ENCODE assay signal across 9 mouse cellular contexts in the genomic region with DNA sequence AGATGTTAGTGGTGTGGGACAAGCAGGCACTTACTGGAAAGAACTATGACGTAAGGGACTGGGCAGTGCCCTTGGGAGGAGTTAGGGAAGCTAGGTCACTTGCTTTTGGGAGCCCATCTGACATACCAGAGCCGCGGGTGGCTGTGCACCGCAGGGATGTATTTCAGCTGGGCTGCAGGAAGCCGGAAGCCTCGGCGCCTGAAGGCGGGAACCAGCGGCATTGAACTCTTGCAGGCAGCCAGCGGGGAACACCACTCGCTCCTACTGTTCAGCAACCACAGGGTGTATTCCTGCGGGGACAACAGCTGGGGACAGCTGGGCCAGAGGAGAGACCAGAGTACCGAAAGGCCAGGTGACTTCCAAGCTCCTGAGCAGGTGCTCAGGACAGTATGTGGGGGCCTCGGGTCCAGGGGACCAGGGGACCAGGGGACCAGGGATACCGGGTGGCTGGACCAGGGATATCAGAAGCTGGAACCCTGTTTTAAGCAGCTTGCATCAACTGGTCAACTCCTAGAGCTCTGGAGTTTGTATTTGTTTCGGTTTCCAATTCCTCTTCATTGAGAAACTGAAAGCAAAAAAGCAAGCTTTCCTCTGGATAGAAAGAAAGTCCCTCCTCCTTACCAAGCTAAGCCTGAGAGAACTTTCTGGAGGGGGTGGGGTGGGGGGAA. TPM values are rescaled to one million over a fixed set of nuclear protein-coding genes. Genes with fewer than 3 reads are reported as not detected.
DNase-seq lines count a peak whose midpoint lies in the region; ATAC-seq lines count a peak whose summit lies in the region.
"Had no signal": no experiment of that assay in that cellular context is flagged by ENCODE, and none has a peak within 500 bp of the region (broad histone marks: within the 10 kb centered on the region; RNA-seq: fewer than 3 reads in every experiment).

A gene (plus strand): TSS at position 120 of the 668 bp plus-strand sequence.

- no peaks in the 10 kb centered on the region for H3K9me3 ChIP-seq in embryonic facial prominence, embryonic 11.5 days (replicated peaks; ENCODE audit: control insufficient read depth, low read length)
- H3K9me3 ChIP-seq in limb, embryonic 13.5 days: no peaks in the 10 kb centered on the region
- H3K9me3 ChIP-seq in midbrain, embryonic 15.5 days: no peaks in the 10 kb centered on the region
- H3K9me3 ChIP-seq: G1E had no signal

- H3K27me3 ChIP-seq in embryonic facial prominence, embryonic 11.5 days (ENCODE audit: control insufficient read depth, insufficient read depth, low read length): no peaks in the 10 kb centered on the region
- H3K27me3 ChIP-seq in limb, embryonic 13.5 days: no peaks in the 10 kb centered on the region
- H3K27me3 ChIP-seq in midbrain, embryonic 15.5 days (replicated peaks): no peaks in the 10 kb centered on the region

- H3K4me3 ChIP-seq in embryonic facial prominence, embryonic 11.5 days (ENCODE audit: low read depth, low read length): peak within 1 kb of the TSS; percentile 38
- H3K4me3 ChIP-seq in limb, embryonic 13.5 days: peak within 1 kb of the TSS; percentile 55
- peak within 1 kb of the TSS; percentile 32 for H3K4me3 ChIP-seq in midbrain, embryonic 15.5 days

- peak; percentile 60 to 66 for DNase-seq in urinary bladder, adult 18-20 months (ENCODE audit: low spot score in 2 of 2)
- no peak for DNase-seq in urinary bladder, postnatal 10 days (ENCODE audit: low spot score)
- DNase-seq in embryonic facial prominence, embryonic 11.5 days (ENCODE audit: low spot score): peak; percentile 69
- peak; percentile 99 for DNase-seq in heart, adult 11 months
- peak; percentile 75 for DNase-seq in kidney, adult 18-20 months
- peak; percentile 73 to 74 for DNase-seq in spleen, postnatal 10 days (ENCODE audit: low spot score in 2 of 2)

- H3K27ac ChIP-seq in embryonic facial prominence, embryonic 11.5 days (replicated peaks; ENCODE audit: low read depth, low read length): no peak within 1 kb of the TSS
- H3K27ac ChIP-seq in limb, embryonic 13.5 days: peak within 1 kb of the TSS; percentile 67; the same call in 1 of the 2 replicates
- H3K27ac ChIP-seq in midbrain, embryonic 15.5 days: no peak within 1 kb of the TSS

- ATAC-seq in embryonic facial prominence, embryonic 11.5 days (replicated peaks; ENCODE audit: insufficient number of reproducible peaks, low FRiP score, low TSS enrichment, low read depth): peak; percentile 70
- ATAC-seq in limb, embryonic 13.5 days (ENCODE audit: low FRiP score, low read depth): peak; percentile 79
- peak; percentile 65 for ATAC-seq in midbrain, embryonic 15.5 days (replicated peaks)

- peak within 1 kb of the TSS; percentile 65 for H3K9ac ChIP-seq in embryonic facial prominence, embryonic 11.5 days (replicated peaks; ENCODE audit: low read length)
- H3K9ac ChIP-seq in limb, embryonic 13.5 days: peak within 1 kb of the TSS; percentile 65
- H3K9ac ChIP-seq in midbrain, embryonic 15.5 days: peak within 1 kb of the TSS; percentile 19; the same call in 1 of the 2 replicates

- H3K4me1 ChIP-seq in embryonic facial prominence, embryonic 11.5 days (ENCODE audit: control insufficient read depth, insufficient read depth, low read length): no peaks in the 10 kb centered on the region
- peaks cover 2% of the 10 kb centered on the region; the same call in 1 of the 2 replicates for H3K4me1 ChIP-seq in limb, embryonic 13.5 days
- peaks cover 5% of the 10 kb centered on the region; the same call in 1 of the 2 replicates for H3K4me1 ChIP-seq in midbrain, embryonic 15.5 days

- H3K4me2 ChIP-seq in embryonic facial prominence, embryonic 11.5 days (ENCODE audit: low read depth, low read length): peak within 1 kb of the TSS; percentile 65
- peak within 1 kb of the TSS; percentile 82 for H3K4me2 ChIP-seq in limb, embryonic 13.5 days (replicated peaks)
- peak within 1 kb of the TSS; percentile 51 for H3K4me2 ChIP-seq in midbrain, embryonic 15.5 days

- H3K36me3 ChIP-seq in embryonic facial prominence, embryonic 11.5 days (replicated peaks; ENCODE audit: control insufficient read depth, insufficient read depth, low read depth, low read length): no peaks in the 10 kb centered on the region
- no peaks in the 10 kb centered on the region for H3K36me3 ChIP-seq in limb, embryonic 13.5 days
- no peaks in the 10 kb centered on the region for H3K36me3 ChIP-seq in midbrain, embryonic 15.5 days (replicated peaks)
- H3K36me3 ChIP-seq: G1E had no signal

- WGBS in embryonic facial prominence, embryonic 11.5 days: 2% methylated on average over 16 of the region's 16 CpGs
- WGBS in limb, embryonic 13.5 days: 3% methylated on average over 16 of the region's 16 CpGs
- WGBS in midbrain, embryonic 15.5 days: 4% methylated on average over 16 of the region's 16 CpGs

RNA-seq across cellular contexts. Expression of the gene that starts here (rescaled TPM):
- polyA plus RNA-seq in embryonic facial prominence, embryonic 11.5 days (2014; fragmentation: Nextera tagmentation; extraction: Ambion mirVana): 3.5 and 3.8 TPM in 2 replicates
- polyA plus RNA-seq in limb, embryonic 13.5 days (2015; fragmentation: Nextera tagmentation; extraction: Ambion mirVana): 1.8 and 2.2 TPM in 2 replicates
- 0.71 and 1.5 TPM in 2 replicates for polyA plus RNA-seq in midbrain, embryonic 15.5 days (2015; fragmentation: Nextera tagmentation; extraction: Ambion mirVana)
- polyA plus RNA-seq: G1E had no signal
